Mouse (Mus musculus): ENCODE results near the gene Atp1a3.
A peak's percentile ranks its signal among the peaks of the same experiment; 100 is the strongest.

The Atp1a3 gene

DNA sequence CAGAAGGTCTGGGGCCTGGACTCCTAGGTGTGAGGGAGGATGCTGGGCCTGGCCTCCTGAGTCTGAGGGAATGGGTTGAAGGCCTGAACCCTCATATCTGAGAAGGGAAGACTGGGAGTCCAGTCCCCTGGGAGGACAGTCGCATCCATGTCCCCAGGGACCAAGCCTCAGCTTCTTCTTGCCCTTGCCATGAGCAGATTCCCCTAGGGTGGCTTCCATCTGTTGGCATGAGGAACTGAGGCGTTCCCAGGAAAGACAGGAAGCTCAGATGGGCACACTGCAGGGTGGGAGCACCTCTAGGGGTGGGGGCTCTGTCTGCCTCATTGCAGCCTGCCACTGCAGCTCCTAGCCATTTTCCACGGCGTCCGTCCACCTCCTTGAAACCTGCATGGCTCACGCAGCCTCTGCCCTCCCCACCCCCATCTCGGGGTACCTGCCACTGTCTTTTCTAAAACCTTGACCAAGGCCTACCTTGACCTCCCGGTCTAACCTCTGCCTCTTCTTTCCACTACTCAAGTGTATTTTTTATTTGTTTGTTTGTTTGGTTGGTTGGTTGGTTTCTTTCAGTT is 1.9 kb downstream of the Atp1a3 start:
- DNase-seq (ENCODE audit: low read depth, low spot score): no peak

DNA sequence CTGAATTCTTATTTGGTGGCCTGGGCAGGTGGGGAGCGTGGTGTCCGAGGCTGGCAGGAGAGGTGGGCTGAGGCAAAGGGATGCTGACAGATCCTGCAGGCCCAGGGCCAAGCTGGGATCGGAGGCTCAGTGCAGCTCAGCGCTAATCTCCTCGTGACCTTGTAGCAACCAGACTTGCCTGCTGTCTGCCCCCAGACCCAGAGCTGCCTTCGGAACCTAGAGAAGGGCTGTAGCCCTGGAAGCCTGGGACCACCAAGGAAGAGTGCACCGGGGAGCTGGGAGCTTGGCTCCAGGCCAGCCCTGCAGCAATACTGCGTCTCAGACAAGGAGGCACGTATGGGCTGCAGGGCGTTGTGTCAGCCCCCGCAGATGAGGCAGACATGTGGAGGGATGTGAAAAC is 2.5 kb downstream of the Atp1a3 start:
- DNase-seq (ENCODE audit: low read depth, low spot score): no peak

DNA sequence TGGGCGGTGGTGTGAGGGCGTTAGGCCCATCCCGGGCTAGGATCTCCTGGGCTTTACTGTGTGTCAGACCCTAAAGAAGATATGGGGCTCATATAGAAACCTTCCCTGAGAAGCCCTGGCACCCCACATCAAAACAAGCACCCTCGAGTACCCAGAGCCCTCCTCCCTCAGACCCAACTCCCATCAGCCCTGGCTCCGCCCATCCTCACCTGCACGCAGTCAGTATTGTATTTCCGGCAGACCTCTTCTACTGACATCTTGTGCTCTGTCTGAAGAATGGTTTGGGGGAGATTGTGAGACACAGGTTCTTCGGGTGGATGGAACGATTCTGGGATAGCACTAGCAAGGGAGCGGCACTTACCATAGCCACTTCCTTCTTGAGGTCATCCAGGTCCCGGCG is 5.0 kb downstream of the Atp1a3 start:
- no peak for DNase-seq (ENCODE audit: low read depth, low spot score)

DNA sequence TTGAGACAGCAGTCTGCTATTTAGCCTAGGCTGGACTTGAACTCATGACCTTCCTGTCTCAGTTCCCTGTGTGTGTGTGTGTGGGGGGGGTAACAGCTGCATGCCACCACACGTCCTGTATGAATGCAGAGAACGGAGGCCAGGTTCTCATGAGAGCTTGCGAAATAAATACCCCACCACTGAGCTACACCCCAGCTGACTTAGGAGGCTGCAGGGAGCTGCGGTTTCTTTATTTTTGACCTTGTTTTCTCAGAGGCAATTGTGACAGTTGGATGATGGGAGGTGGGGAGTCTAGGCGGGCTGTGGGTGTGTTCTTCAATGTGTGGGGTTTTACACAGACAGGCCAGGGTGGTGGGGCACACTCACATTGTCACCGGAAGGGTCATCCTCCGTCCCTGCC is 5.5 kb downstream of the Atp1a3 start:
- DNase-seq (ENCODE audit: low read depth, low spot score): peak; percentile 10

DNA sequence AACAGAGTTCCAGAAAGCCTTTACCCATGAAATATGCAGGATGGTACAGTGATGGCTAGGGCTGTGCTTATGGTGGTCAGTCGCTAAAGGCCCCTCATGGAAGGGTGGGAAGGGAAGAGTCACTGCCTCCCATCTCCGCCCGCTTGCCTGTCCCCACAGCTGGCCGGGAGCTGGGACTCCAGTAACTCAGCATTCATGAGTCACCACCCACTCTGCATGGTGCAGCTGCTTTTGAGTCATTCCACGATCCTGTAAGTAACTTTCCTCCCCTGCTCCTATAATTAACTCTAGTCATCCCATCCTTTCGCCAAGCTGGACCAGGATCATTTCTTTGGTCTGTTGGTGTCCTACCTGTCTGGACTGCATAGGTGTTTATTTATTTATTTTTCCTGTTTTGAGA is 12.7 kb downstream of the Atp1a3 start:
- no peak for DNase-seq (ENCODE audit: low read depth, low spot score)

DNA sequence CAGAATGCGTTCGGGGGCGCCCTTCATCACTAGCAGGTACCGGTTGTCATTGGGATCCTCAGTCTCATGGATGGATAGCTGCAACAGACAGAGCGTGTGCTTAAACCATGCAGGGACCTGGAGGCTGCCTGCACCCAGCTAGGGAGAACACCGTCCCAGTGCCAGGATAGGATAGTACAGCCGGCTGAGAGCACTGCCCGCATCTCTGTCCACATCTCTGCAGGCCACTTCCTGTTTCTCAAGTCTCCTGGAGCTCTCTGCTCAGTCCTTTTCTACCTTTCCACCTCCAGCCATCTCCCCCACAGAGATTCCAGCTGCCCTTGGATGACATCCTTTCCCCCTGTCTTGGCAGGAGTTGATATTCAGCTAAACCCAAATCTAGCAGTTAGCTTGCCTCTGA is 15.3 kb downstream of the Atp1a3 start:
- DNase-seq (ENCODE audit: low read depth, low spot score): no peak

DNA sequence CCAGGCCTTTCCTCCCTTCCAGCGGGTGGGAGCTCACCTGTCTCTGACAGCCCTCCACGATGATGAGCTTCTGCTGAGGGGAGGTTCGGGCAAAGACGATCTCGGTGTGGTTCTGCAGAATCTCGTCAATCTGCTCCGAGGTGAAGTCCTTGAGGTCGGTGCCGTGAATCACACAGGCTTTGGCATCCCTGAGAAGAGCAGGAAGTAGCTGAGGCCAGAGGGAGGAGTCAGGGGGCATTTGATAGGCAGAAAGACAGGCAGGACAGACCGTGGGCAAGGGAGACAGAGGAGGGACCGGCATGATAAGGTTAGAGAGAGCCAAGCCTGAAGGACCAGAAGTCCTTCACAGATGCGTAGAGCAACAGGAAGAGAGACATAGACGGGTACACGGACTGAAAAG is 17.8 kb downstream of the Atp1a3 start:
- no peak for DNase-seq (ENCODE audit: low read depth, low spot score)

DNA sequence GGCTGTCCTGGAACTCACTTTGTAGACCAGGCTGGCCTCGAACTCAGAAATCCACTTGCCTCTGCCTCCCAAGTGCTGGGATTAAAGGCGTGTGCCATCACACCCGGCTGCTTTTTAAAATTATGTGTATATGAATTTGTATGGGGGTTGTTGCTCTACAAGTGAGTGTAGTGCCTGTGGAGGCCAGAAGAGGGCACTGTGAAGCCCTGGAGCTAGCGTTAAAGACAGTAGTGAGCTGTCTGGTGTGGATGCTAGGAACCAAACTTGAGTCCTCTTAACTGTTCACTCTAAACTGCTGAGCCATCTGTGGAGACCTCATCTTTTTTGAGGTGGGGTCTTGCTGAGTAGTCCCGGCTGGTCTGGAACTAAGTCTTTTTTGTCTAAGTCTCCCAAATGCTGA is 20.0 kb downstream of the Atp1a3 start:
- DNase-seq (ENCODE audit: low read depth, low spot score): peak; percentile 46

DNA sequence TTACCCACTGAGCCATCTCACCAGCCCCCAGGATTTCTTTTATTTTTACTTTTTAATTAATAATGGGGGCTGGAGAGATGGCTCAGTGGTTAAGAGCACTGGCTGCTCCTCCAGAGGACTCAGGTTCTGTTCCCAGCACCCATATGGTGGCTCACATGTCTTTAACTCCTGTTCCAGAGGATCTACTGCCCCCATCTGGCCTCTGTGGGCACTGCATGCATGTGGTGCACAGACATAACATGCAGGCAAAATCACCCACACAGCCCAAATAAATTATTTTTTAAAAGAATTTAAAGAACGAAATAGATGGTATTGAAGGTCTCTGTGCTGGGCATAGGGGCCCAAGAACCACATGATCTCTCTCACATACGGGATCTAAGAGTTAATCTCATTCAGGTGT is 21.5 kb downstream of the Atp1a3 start:
- no peak for DNase-seq (ENCODE audit: low read depth, low spot score)

DNA sequence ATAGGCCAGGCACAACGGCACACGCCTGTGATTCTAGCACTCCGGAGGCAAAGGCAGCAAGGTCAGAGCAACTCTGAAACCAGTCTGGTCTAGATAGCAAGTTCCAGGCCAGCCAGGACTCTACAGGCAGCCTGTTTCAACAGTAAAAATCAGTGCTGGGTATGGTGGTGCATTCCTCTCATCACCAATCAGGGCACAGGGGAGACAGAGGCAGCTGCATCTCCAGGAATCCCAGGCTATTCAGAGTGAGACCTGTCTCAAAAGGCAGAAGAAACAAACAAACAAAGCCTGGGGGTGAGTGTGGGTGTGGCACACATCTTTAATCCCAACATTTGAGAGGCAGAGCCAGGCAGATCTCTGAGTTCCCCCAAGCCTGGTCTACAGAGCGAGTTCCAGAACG is 22.4 kb downstream of the Atp1a3 start:
- no peak for DNase-seq (ENCODE audit: low read depth, low spot score)

DNA sequence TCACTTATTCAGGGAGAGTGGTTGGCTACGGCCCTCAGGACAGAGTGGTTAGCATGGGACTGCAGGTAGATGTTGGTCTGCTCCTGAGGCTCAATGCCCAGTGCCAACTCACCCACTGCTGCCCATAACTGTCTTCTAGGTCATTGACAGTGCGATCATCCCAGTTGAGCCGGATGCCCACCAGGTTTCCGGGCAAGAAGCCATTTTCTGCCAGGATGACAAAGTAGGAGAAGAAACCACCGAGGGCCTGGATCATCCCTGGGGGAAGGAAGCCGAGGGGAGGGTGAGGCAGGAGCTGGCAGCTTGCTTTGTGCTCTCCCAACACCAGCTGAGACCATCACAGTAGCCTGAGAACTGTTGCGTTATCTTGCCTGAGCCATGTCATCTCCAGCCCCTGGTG is 25.3 kb downstream of the Atp1a3 start:
- no peak for DNase-seq (ENCODE audit: low read depth, low spot score)

DNA sequence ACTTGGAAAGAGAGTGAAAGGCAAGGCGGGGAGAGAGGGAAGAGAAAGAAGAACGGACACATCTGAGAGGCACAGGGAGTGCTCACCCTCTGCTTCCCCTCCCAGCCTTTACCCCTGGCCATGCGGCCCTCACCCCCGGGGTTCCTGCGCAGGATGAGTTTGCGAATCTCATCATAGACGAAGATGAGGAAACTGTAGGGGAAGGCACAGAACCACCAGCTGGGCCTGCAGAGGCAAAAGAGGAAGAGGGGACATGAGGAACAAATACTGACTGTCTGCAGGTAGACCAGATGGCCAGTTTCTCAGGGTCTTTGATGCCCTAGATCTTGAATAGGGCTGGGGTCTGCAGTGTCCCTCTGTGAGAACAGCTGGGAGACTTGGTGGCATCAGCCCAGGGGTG is 27.0 kb downstream of the Atp1a3 start:
- DNase-seq (ENCODE audit: low read depth, low spot score): peak; percentile 68

DNA sequence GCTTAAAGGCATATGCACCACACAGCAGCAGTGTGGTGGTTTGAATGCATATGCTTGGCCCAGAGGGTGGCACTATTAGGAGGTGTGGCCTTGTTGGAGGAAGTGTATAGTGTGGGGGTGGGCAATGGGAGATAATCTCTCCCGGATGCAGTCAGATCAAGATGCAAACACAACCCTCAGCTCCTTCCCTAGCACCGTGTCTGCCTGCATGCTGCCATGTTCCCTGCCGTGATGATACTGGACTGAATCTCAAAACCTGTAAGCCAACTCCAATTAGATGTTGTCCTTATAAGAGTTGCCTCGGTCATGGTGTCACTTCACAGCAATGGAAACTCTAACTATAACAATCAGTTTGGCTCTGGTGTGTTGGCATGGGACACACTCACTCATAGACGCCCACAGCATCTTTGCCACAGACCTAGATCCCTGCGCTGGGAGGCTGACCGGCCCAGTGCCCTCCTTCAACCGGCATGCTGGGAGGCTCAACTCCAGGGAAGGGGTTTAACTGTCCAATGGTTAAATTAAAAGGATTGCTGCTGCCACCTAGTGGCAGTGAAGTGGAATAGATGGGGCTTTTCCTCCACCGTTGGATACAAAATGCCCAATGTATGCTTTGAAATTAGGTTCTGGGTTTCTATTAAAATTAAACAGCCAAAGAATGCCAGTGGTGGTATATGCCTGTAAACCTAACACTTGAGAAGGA is 30.7 kb downstream of the Atp1a3 start:
- DNase-seq (ENCODE audit: low read depth, low spot score): peak; percentile 72

DNA sequence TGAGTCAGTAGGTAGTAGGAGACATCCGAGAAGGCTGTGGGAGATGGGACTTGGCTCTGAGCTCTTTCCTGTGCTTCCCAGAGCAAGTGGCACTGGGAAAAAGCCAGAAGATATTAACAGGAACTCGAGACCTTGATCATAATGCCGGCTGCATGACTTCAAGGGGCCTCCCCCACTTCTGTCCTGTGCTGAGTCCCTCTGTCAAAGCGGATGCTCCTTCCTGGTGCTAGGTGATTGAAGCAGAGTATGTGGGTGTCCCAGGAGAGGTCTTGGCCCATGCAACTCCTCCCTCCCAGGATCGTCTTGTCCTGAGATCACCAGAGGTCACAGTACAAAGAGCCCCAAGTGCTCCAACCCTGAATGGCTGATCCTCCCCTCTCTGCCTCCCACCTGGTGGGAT is 31.9 kb downstream of the Atp1a3 start:
- no peak for DNase-seq (ENCODE audit: low read depth, low spot score)

DNA sequence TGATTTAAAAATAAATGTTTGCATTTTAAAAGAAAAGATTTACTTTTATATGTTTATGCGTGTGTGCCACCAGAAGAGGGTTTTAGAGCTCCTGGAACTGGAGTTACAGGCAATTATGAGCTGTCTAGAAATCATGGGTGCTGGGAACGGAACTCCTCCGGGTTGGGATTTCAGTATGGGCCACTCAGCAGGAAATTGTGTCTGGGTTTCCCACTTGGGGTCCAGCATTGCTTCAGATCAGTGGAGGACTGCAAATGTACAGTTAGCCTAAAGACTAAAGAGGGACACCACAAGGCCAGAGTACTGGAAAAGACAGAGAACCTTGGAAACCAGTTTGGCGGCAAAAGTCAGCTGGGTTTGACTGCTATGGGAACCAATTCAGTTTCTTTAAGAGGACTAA is 32.5 kb downstream of the Atp1a3 start:
- DNase-seq (ENCODE audit: low read depth, low spot score): no peak

DNA sequence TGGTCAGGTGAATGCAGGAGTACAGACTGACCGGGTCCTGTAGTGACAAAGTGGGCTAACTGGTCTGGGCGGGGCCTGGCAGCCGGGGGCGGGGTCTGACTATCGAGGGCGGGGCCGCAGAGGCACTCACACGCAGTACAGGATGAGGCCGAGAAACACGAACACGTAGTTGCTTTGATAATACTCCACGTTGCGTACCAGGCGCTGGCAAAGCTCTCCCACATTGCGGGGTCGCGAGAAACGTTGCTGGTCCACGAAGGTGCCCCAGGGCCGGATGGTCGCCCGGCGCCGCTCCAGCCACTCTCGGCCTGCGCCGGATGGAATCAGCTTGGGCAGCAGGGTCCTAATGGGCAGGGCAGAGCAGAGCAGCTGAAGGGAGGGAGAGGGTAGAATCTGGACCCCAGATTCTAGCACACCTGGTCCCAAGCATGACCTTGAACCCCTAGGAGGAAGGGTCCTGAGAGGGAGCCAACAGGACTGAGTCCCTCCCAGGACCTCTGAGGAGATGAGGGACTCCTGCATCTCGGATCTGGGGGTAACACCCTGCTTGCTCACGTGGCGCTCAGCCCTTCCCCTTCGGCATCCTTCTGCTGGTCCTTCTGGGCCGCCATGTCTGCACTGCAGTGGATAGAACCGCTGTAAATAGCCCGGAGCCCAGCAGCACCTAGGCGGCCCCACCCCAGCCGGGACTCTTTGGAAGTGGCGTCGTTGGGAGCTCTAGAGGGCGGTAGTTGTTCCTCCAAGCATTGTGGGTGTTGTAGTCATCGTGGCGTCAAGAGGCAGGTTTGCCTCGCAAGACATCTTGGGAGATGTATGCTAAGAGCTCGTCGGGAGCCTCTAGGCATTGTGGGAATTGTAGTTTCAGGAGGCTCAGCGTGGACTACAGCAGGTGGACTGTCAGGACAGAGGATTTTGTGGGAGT is 33.5 kb downstream of the Atp1a3 start, which contains the start of gene Rabac1:
Gene Rabac1, minus strand, starts transcription at position 783 of the 922 bp plus-strand sequence.
- DNase-seq (ENCODE audit: low read depth, low spot score): peak; percentile 94

DNA sequence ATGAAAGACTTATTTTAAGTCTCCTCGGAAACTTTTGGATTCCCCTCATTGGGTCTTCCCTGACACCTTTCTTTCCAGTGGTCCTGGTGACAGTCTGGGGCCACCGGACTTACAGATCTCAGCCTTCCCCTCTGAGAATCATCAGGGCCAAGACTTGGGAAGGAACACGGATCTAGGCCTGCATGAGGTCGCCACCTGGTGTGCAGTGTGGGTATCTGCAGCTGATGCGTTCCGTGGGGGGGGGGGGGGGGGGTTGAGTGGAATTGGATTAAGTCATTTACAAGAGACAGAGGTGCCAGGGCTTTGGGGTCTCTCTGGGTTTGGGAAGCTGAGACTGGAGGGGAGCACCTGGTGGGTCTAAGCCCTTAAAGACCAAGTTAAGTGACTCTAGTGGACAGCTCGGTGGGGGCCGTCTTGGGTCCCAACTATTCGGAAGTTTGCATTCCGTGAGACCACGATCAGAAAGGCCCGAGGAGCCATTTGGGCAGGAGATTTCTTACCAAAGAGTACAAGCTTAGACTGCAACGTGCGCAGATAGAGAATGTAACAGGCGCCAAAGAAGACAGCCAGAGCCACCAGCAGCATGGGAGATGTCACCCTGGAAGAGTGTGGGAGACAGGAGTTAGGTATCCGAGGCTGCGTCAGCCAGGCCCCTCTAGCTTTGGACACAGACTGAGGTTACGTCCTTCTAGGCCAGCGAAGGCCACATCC is 34.3 kb downstream of the Atp1a3 start:
- peak; percentile 76 for DNase-seq (ENCODE audit: low read depth, low spot score)

DNA sequence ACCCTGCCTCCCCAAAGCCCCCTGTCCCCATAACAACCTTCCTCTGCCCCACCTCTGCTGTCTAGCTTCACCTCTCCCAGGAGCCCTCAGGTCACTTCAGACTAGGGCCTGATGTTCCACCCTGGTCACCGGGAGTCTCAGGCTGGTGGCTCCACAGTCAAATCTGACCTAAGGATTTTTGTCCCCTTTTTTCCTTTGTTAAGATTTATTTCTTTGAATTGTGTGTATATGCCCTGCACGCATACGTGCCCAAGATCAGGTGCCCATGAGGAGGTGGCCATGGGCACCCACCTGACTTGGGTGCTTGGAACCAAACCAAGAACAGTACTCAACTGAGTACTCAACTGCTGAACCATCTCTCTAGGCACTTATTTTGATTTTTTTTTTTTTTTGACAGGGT is 35.4 kb downstream of the Atp1a3 start:
- no peak for DNase-seq (ENCODE audit: low read depth, low spot score)

DNA sequence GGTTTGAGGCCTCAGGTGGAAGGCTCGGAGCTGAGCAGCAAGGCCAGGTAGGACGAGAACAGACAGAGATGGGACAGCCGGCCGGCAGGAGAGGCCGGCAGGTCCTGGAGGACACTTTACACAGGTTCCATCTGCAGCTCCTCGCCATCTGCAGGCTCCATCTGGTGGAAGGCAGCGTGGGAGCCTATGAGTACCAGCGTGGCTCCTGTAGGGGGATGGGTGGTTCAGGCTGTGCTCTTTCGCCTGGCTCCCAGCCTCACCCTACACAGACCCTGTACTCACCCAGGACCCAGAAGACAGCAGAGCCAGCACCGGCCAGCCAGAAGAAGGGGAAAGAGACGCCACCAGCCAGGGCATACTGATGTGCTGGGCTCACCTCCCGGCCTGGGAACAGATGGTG is 36.0 kb downstream of the Atp1a3 start:
- DNase-seq (ENCODE audit: low read depth, low spot score): no peak

DNA sequence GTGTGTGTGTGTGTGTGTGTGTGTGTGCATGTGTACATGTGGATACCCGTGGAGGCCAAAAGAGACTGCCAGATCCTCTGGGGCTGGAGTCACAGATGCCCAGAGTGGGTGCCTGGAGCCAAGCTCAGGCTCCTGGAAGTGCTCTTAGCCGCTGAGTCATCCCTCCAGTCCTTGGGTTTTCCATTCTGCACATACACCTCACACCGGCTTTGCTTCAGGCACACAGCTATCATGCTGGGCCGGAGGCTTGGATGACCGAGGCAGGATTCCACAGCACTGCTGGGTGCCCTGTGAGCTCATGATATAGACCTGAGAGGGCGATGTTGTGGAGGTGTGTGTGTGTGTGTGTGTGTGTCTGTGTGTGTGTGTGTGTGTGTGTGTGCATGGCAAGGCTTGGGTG is 37.3 kb downstream of the Atp1a3 start:
- DNase-seq (ENCODE audit: low read depth, low spot score): no peak

DNA sequence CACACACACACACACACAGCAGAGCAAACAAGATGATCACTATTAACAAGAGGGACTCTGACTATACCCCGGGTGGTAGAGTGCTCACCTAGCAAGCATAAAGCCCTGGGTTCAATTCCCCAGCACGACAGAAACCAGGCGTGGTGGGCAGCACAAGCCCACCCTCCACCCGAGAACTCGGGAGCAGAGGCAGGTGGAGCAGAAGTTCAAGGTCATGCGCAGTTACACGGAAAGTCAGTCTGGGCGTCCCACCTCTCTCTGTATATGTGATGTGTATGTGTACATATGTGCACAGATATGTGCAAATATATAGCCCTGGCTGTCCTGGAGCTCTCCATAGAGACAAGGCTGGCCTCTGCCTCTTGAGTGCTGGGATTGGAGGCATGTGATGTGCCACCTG is 37.8 kb downstream of the Atp1a3 start:
- DNase-seq (ENCODE audit: low read depth, low spot score): no peak

DNA sequence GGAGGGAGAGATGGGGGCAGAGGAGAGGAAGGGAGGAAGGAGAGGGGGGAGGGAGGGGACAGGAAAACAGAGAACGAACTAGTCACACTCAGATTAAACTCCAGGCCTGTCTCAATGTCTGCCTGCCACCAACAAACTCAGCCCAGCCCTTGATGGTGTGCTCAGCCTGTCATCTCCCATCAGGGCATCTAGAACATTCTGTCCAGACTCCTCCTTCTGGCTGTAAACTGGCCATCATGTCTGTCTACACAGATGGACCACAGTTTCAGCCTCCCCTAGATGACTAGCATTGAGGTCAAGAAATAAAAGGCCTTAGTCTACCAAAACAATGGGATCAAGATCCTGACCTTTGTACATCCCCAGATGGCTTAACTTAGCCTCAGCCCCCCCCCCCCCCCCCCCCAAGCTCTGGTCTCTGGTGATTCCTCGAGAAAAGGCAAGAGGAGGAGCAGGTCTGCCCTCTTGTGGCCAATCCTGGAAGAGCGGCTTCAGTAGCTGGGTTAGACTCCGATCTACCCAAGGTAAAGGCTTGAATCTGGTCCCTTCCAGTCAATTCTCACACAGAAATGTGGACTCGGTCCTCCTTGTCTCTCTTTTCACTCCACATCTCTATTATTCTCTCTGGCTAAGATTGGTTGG is 40.7 kb downstream of the Atp1a3 start:
- DNase-seq (ENCODE audit: low read depth, low spot score): peak; percentile 77
